Mouse (Mus musculus) forebrain, embryonic 13.5 days (tissue): Measurements from ENCODE around the gene Wdfy3. TPM values are rescaled to one million over a fixed set of nuclear protein-coding genes. Genes with fewer than 3 reads are reported as not detected.
A peak's percentile ranks its signal among the peaks of the same experiment; 100 is the strongest.

Source experiments
- ATAC-seq: fragments of 200-750 bp; cut with Nextera tagmentation; 2 replicates; pipeline ENCODE4 v1.8.0; 2017
- H3K27ac ChIP-seq: fragments of 300-500 bp; sonication (generic); 2 replicates; pipeline ENCODE4 v1.5.1; 2015; ENCODE audit warnings: inconsistent platforms, mild to moderate bottlenecking, moderate library complexity
- H3K27me3 ChIP-seq: fragments of 300-500 bp; sonication (generic); 2 replicates; pipeline ENCODE4 v1.6.1; 2015; ENCODE audit warnings: mild to moderate bottlenecking, inconsistent platforms
- H3K36me3 ChIP-seq: fragments of 300-500 bp; sonication (generic); 2 replicates; pipeline ENCODE4 v1.6.1; 2015; ENCODE audit warnings: mild to moderate bottlenecking, inconsistent platforms; ENCODE audit not compliant: poor library complexity, severe bottlenecking
- H3K4me1 ChIP-seq: fragments of 300-500 bp; sonication (generic); 2 replicates; pipeline ENCODE4 v1.6.1; 2015; ENCODE audit warnings: inconsistent platforms
- H3K4me2 ChIP-seq: fragments of 300-500 bp; sonication (generic); 2 replicates; pipeline ENCODE4 v1.6.1; 2015; ENCODE audit warnings: inconsistent platforms, mild to moderate bottlenecking, moderate library complexity
- H3K4me3 ChIP-seq: fragments of 300-500 bp; sonication (generic); 2 replicates; pipeline ENCODE4 v1.5.1; 2015; ENCODE audit warnings: mild to moderate bottlenecking, inconsistent platforms
- H3K9ac ChIP-seq: fragments of 300-500 bp; sonication (generic); 2 replicates; pipeline ENCODE4 v1.6.1; 2015; ENCODE audit warnings: mild to moderate bottlenecking, inconsistent platforms
- H3K9me3 ChIP-seq: fragments of 300-500 bp; sonication (generic); replicated peaks from 2 replicates; pipeline ENCODE4 v1.6.1; 2016; ENCODE audit warnings: inconsistent platforms
- whole genome bisulfite sequencing: fragments of 180-500 bp; shearing (Covaris S2); methylation state at CpG from one replicate; pipeline ENCODE4 v1.1.7; 2015; 5-methylcytosine and 5-hydroxymethylcytosine counted together
- polyA plus RNA-seq: library from polyadenylated mRNA; unstranded; fragments of >200 nt; fragmentation: Nextera tagmentation; extraction: Ambion mirVana; gene quantifications from 2 replicates; pipeline ENCODE4 v1.2.1, GENCODE M21; 2015

Gene Wdfy3
- polyA plus RNA-seq, 1 experiment from 2014 or later = 22.9 TPM

GRCm38 (mm10) chr5:101957419-101957818 is 112.3 kb downstream of the Wdfy3 start:
- Histone ChIP-seq H3K4me3 (no peak overlapping the region), H3K9me3 (no peaks in the 10 kb centered on the region), H3K27me3 (no peaks in the 10 kb centered on the region), H3K36me3 (peaks cover 61% of the 10 kb centered on the region), H3K4me1 (no peaks in the 10 kb centered on the region), H3K4me2 (no peak overlapping the region), H3K27ac (no peak overlapping the region), H3K9ac (no peak overlapping the region)
- 93% methylated on average over 8 of the region's 8 CpGs for WGBS
- ATAC-seq = no peak

- Histone ChIP-seq H3K9me3 (no peaks in the 10 kb centered on the region), H3K27ac (no peak overlapping the region), H3K36me3 (peaks cover 61% of the 10 kb centered on the region), H3K4me1 (no peaks in the 10 kb centered on the region), H3K4me3 (no peak overlapping the region), H3K4me2 (no peak overlapping the region), H3K27me3 (no peaks in the 10 kb centered on the region), H3K9ac (no peak overlapping the region)
- 89% methylated on average over 16 of the region's 16 CpGs for WGBS
- no peak for ATAC-seq
Observed at GRCm38 (mm10) chr5:101954393-101955340, 115.1 kb downstream of the Wdfy3 start.

GRCm38 (mm10) chr5:101951918-101952317 is 117.8 kb downstream of the Wdfy3 start:
- Histone ChIP-seq H3K27ac (no peak overlapping the region), H3K9me3 (no peaks in the 10 kb centered on the region), H3K4me1 (no peaks in the 10 kb centered on the region), H3K27me3 (no peaks in the 10 kb centered on the region), H3K4me2 (no peak overlapping the region), H3K9ac (no peak overlapping the region), H3K36me3 (peaks cover 71% of the 10 kb centered on the region), H3K4me3 (no peak overlapping the region)
- WGBS = 89% methylated on average over 1 of the region's 1 CpGs
- ATAC-seq = no peak

- Histone ChIP-seq H3K4me2 (no peak overlapping the region), H3K4me3 (no peak overlapping the region), H3K27me3 (no peaks in the 10 kb centered on the region), H3K4me1 (no peaks in the 10 kb centered on the region), H3K36me3 (peaks cover 70% of the 10 kb centered on the region), H3K9ac (no peak overlapping the region), H3K27ac (no peak overlapping the region), H3K9me3 (no peaks in the 10 kb centered on the region)
- WGBS = 88% methylated on average over 8 of the region's 8 CpGs
- no peak for ATAC-seq
Observed at GRCm38 (mm10) chr5:101949323-101949722, 120.4 kb downstream of the Wdfy3 start.

- no peak overlapping the region for H3K27ac ChIP-seq
- ATAC-seq = no peak
- H3K27me3 ChIP-seq = no peaks in the 10 kb centered on the region
- WGBS = 88% methylated on average over 7 of the region's 7 CpGs
- H3K4me2 ChIP-seq = no peak overlapping the region
- H3K36me3 ChIP-seq = peaks cover 75% of the 10 kb centered on the region
- no peaks in the 10 kb centered on the region for H3K4me1 ChIP-seq
- H3K9me3 ChIP-seq = no peaks in the 10 kb centered on the region
- H3K4me3 ChIP-seq = no peak overlapping the region
- H3K9ac ChIP-seq = no peak overlapping the region
Observed at GRCm38 (mm10) chr5:101948641-101949040, 121.1 kb downstream of the Wdfy3 start.

GRCm38 (mm10) chr5:101945731-101946130 is 124.0 kb downstream of the Wdfy3 start:
- H3K9ac ChIP-seq = no peak overlapping the region
- no peak overlapping the region for H3K4me3 ChIP-seq
- no peaks in the 10 kb centered on the region for H3K4me1 ChIP-seq
- H3K27ac ChIP-seq = no peak overlapping the region
- peaks cover 79% of the 10 kb centered on the region for H3K36me3 ChIP-seq
- H3K4me2 ChIP-seq = no peak overlapping the region
- 90% methylated on average over 5 of the region's 5 CpGs for WGBS
- no peak for ATAC-seq
- H3K27me3 ChIP-seq = no peaks in the 10 kb centered on the region
- no peaks in the 10 kb centered on the region for H3K9me3 ChIP-seq

GRCm38 (mm10) chr5:101937909-101938596 is 131.7 kb downstream of the Wdfy3 start:
- Histone ChIP-seq H3K27me3 (no peaks in the 10 kb centered on the region), H3K9ac (no peak overlapping the region), H3K27ac (no peak overlapping the region), H3K4me3 (no peak overlapping the region), H3K9me3 (no peaks in the 10 kb centered on the region), H3K36me3 (peaks cover 76% of the 10 kb centered on the region), H3K4me1 (peaks cover 5% of the 10 kb centered on the region), H3K4me2 (no peak overlapping the region)
- ATAC-seq = no peak
- 94% methylated on average over 13 of the region's 13 CpGs for WGBS

GRCm38 (mm10) chr5:101937362-101937761 is 132.4 kb downstream of the Wdfy3 start:
- Histone ChIP-seq H3K27ac (no peak overlapping the region), H3K36me3 (peaks cover 69% of the 10 kb centered on the region), H3K9me3 (no peaks in the 10 kb centered on the region), H3K4me1 (peaks cover 5% of the 10 kb centered on the region), H3K27me3 (no peaks in the 10 kb centered on the region), H3K4me2 (no peak overlapping the region), H3K9ac (no peak overlapping the region), H3K4me3 (no peak overlapping the region)
- no peak for ATAC-seq
- 84% methylated on average over 21 of the region's 21 CpGs for WGBS

GRCm38 (mm10) chr5:101935893-101936292 is 133.8 kb downstream of the Wdfy3 start:
- 83% methylated on average over 16 of the region's 16 CpGs for WGBS
- peaks cover 5% of the 10 kb centered on the region for H3K4me1 ChIP-seq
- peak; percentile 44; the same call in 1 of the 2 replicates for ATAC-seq
- no peaks in the 10 kb centered on the region for H3K9me3 ChIP-seq
- no peak overlapping the region for H3K27ac ChIP-seq
- no peak overlapping the region for H3K9ac ChIP-seq
- H3K4me3 ChIP-seq = no peak overlapping the region
- no peaks in the 10 kb centered on the region for H3K27me3 ChIP-seq
- peaks cover 62% of the 10 kb centered on the region for H3K36me3 ChIP-seq
- H3K4me2 ChIP-seq = no peak overlapping the region

- H3K4me1 ChIP-seq = peaks cover 5% of the 10 kb centered on the region
- no peak for ATAC-seq
- WGBS = 94% methylated on average over 7 of the region's 7 CpGs
- H3K27ac ChIP-seq = no peak overlapping the region
- H3K4me3 ChIP-seq = no peak overlapping the region
- H3K9me3 ChIP-seq = no peaks in the 10 kb centered on the region
- no peak overlapping the region for H3K4me2 ChIP-seq
- no peaks in the 10 kb centered on the region for H3K27me3 ChIP-seq
- H3K9ac ChIP-seq = no peak overlapping the region
- peaks cover 62% of the 10 kb centered on the region for H3K36me3 ChIP-seq
Observed at GRCm38 (mm10) chr5:101934629-101935028, 135.1 kb downstream of the Wdfy3 start.

GRCm38 (mm10) chr5:101932971-101933810 is 136.5 kb downstream of the Wdfy3 start:
- ATAC-seq = peak; percentile 62; the same call in 1 of the 2 replicates
- 70% methylated on average over 15 of the region's 15 CpGs for WGBS
- peaks cover 5% of the 10 kb centered on the region for H3K4me1 ChIP-seq
- no peak overlapping the region for H3K4me2 ChIP-seq
- H3K27ac ChIP-seq = 0 out of 2 replicates have a peak overlapping the region, but pooled peaks have one; percentile 19
- peaks cover 67% of the 10 kb centered on the region for H3K36me3 ChIP-seq
- H3K4me3 ChIP-seq = no peak overlapping the region
- H3K27me3 ChIP-seq = no peaks in the 10 kb centered on the region
- no peaks in the 10 kb centered on the region for H3K9me3 ChIP-seq
- H3K9ac ChIP-seq = no peak overlapping the region
